Mouse (Mus musculus) heart, postnatal 0 days (tissue): ENCODE results near the gene Grrp1. TPM values are rescaled to one million over a fixed set of nuclear protein-coding genes. Genes with fewer than 3 reads are reported as not detected.

Source experiments
- ATAC-seq: fragments of 200-750 bp; cut with Nextera tagmentation; 2 replicates; pipeline ENCODE4 v1.8.0; 2017; ENCODE audit warnings: low read depth, moderate number of reproducible peaks, moderate library complexity; ENCODE audit not compliant: insufficient read depth
- DNase-seq: peaks from one replicate; pipeline ENCODE4 v3.0.0-alpha.2; 2016; ENCODE audit warnings: low spot score
- H3K27ac ChIP-seq: fragments of 300-500 bp; sonication (generic); 2 replicates; pipeline ENCODE4 v1.5.1; 2014; ENCODE audit warnings: low read depth, mild to moderate bottlenecking
- H3K27me3 ChIP-seq: fragments of 300-500 bp; sonication (generic); 2 replicates; pipeline ENCODE4 v1.6.1; 2014; ENCODE audit warnings: low read length, mixed read lengths; ENCODE audit not compliant: control insufficient read depth, insufficient read depth
- H3K36me3 ChIP-seq: fragments of 300-500 bp; sonication (generic); replicated peaks from 2 replicates; pipeline ENCODE4 v1.6.1; 2014; ENCODE audit warnings: low read length, mixed read lengths; ENCODE audit not compliant: control insufficient read depth, insufficient read depth
- H3K4me1 ChIP-seq: fragments of 300-500 bp; sonication (generic); 2 replicates; pipeline ENCODE4 v1.6.1; 2014; ENCODE audit warnings: antibody characterized with exemption; ENCODE audit not compliant: control insufficient read depth, insufficient read depth
- H3K4me2 ChIP-seq: fragments of 300-500 bp; sonication (generic); 2 replicates; pipeline ENCODE4 v1.6.1; 2014; ENCODE audit warnings: low read depth, mild to moderate bottlenecking, low read length, moderate library complexity
- H3K4me3 ChIP-seq: fragments of 300-500 bp; sonication (generic); 2 replicates; pipeline ENCODE4 v1.5.1; 2014; ENCODE audit warnings: low read depth, low read length
- H3K9ac ChIP-seq: fragments of 300-500 bp; sonication (generic); replicated peaks from 2 replicates; pipeline ENCODE4 v1.6.1; 2014; ENCODE audit warnings: low read depth, low read length, mixed read lengths
- H3K9me3 ChIP-seq: fragments of 300-500 bp; sonication (generic); replicated peaks from 2 replicates; pipeline ENCODE4 v1.6.1; 2016; ENCODE audit warnings: low read length; ENCODE audit not compliant: control insufficient read depth
- CTCF ChIP-seq: IDR thresholded peaks from 2 replicates; pipeline ENCODE4 v1.5.1; 2016; ENCODE audit warnings: antibody characterized with exemption, control low read depth, low read depth
- EP300 ChIP-seq: IDR thresholded peaks from 2 replicates; pipeline ENCODE4 v1.6.1; 2016; ENCODE audit warnings: antibody characterized with exemption, low read depth
- WGBS: fragments of 180-500 bp; shearing (Covaris S2); extraction: QIAGEN DNeasy Blood & Tissue Kit; methylation state at CpG from one replicate; pipeline ENCODE4 v1.1.7; 2014; 5-methylcytosine and 5-hydroxymethylcytosine counted together
- polyA plus RNA-seq: library from polyadenylated mRNA; unstranded; fragments of >200 nt; fragmentation: Nextera tagmentation; extraction: Ambion mirVana; gene quantifications from 2 replicates; pipeline ENCODE4 v1.2.1, GENCODE M21; 2015
- total RNA-seq: library from RNA; depleted of rRNA; stranded (reverse); fragments of >200 nt; gene quantifications from 2 replicates; pipeline ENCODE4 v1.2.3, GENCODE M21; 2014; ENCODE audit warnings: low replicate concordance; rRNA removed

The Grrp1 gene
- total RNA-seq = 18.4 and 26.1 TPM in 2 replicates
- polyA plus RNA-seq = 6.0 and 6.5 TPM in 2 replicates

GRCm38 (mm10) chr4:134253722-134254324 is at the start of gene Grrp1:
Gene Grrp1 (minus strand): TSS chr4:134254106.
- H3K9me3 ChIP-seq = no peaks in the 10 kb centered on the region
- no peaks in the 10 kb centered on the region for H3K36me3 ChIP-seq
- peaks cover 29% of the 10 kb centered on the region for H3K4me1 ChIP-seq
- H3K27me3 ChIP-seq = peaks cover 35% of the 10 kb centered on the region
- WGBS = 10% methylated on average over 13 of the region's 13 CpGs
- peak within 1 kb of the TSS; percentile 38 for H3K4me3 ChIP-seq
- peak within 1 kb of the TSS; percentile 29; the same call in 1 of the 2 replicates for H3K9ac ChIP-seq
- peak within 1 kb of the TSS; percentile 60 for H3K27ac ChIP-seq
- ATAC-seq (no peak), DNase-seq (no peak)
- H3K4me2 ChIP-seq = peak within 1 kb of the TSS; percentile 79
- no peak for TF ChIP-seq CTCF
- TF ChIP-seq EP300 = no peak

GRCm38 (mm10) chr4:134302084-134302483 is 48.2 kb upstream of the Grrp1 start:
- Histone ChIP-seq H3K4me3 (no peak overlapping the region), H3K27ac (peak overlapping the region; percentile 66), H3K27me3 (no peaks in the 10 kb centered on the region), H3K9me3 (no peaks in the 10 kb centered on the region), H3K9ac (no peak overlapping the region), H3K4me2 (no peak overlapping the region), H3K36me3 (no peaks in the 10 kb centered on the region), H3K4me1 (peaks cover 8% of the 10 kb centered on the region)
- DNase-seq (no peak), ATAC-seq (no peak)
- TF ChIP-seq EP300 = no peak
- no peak for TF ChIP-seq CTCF
- 41% methylated on average over 5 of the region's 5 CpGs for WGBS

- Histone ChIP-seq H3K27ac (peak overlapping the region; percentile 94), H3K4me1 (peaks cover 6% of the 10 kb centered on the region), H3K4me3 (no peak overlapping the region), H3K9me3 (no peaks in the 10 kb centered on the region), H3K27me3 (no peaks in the 10 kb centered on the region), H3K9ac (no peak overlapping the region), H3K36me3 (no peaks in the 10 kb centered on the region), H3K4me2 (peak overlapping the region; percentile 35)
- ATAC-seq (peak; percentile 81), DNase-seq (peak; percentile 89)
- TF ChIP-seq CTCF (no peak), EP300 (peak; percentile 84)
- 38% methylated on average over 9 of the region's 9 CpGs for WGBS
These were observed 46.4 kb upstream of the Grrp1 start for GRCm38 (mm10) chr4:134300316-134300715.

- no peak overlapping the region for H3K4me3 ChIP-seq
- TF ChIP-seq EP300 (peak; percentile 47; the same call in 1 of the 2 replicates), CTCF (no peak)
- peak overlapping the region; percentile 94 for H3K27ac ChIP-seq
- H3K9ac ChIP-seq = 0 out of 2 replicates have a peak overlapping the region, but pooled peaks have one; percentile 12
- H3K27me3 ChIP-seq = no peaks in the 10 kb centered on the region
- DNase-seq (peak; percentile 81), ATAC-seq (peak; percentile 70)
- WGBS = 20% methylated on average over 4 of the region's 4 CpGs
- peak overlapping the region; percentile 35 for H3K4me2 ChIP-seq
- peaks cover 9% of the 10 kb centered on the region for H3K4me1 ChIP-seq
- H3K36me3 ChIP-seq = no peaks in the 10 kb centered on the region
- H3K9me3 ChIP-seq = no peaks in the 10 kb centered on the region
These were observed 45.5 kb upstream of the Grrp1 start for GRCm38 (mm10) chr4:134299498-134299810.

GRCm38 (mm10) chr4:134298626-134299497 is 45.0 kb upstream of the Grrp1 start:
- H3K4me2 ChIP-seq = peak overlapping the region; percentile 35
- H3K4me1 ChIP-seq = peaks cover 14% of the 10 kb centered on the region
- WGBS = 58% methylated on average over 19 of the region's 19 CpGs
- H3K27ac ChIP-seq = peak overlapping the region; percentile 94
- H3K9me3 ChIP-seq = no peaks in the 10 kb centered on the region
- no peaks in the 10 kb centered on the region for H3K27me3 ChIP-seq
- no peak for TF ChIP-seq EP300
- no peak for TF ChIP-seq CTCF
- peak; percentile 5; the same call in 1 of the 2 replicates for ATAC-seq
- peak; percentile 17 for DNase-seq
- no peak overlapping the region for H3K4me3 ChIP-seq
- H3K9ac ChIP-seq = no peak overlapping the region
- H3K36me3 ChIP-seq = no peaks in the 10 kb centered on the region
